Mouse (Mus musculus): Measurements from ENCODE around the gene Gm20696. TPM values are rescaled to one million over a fixed set of nuclear protein-coding genes. Genes with fewer than 3 reads are reported as not detected.
A peak's percentile ranks its signal among the peaks of the same experiment; 100 is the strongest.

Gm20696 gene
- polyA plus RNA-seq, 1 experiment from 2014 or later: 3.6 TPM

GRCm38 (mm10) chr6:99600168-99600793 is 66.3 kb downstream of the Gm20696 start:
- H3K36me3 ChIP-seq: no peaks in the 10 kb centered on the region
- H3K4me1 ChIP-seq (replicated peaks): peaks cover 14% of the 10 kb centered on the region
- H3K9me3 ChIP-seq: no peaks in the 10 kb centered on the region
- no peak overlapping the region for H3K9ac ChIP-seq (replicated peaks)
- no peaks in the 10 kb centered on the region for H3K27me3 ChIP-seq
- H3K4me2 ChIP-seq (replicated peaks): peak overlapping the region; percentile 44
- H3K4me3 ChIP-seq (replicated peaks): no peak overlapping the region
- no peak overlapping the region for H3K27ac ChIP-seq
- 30% methylated on average over 10 of the region's 10 CpGs for WGBS
- peak; percentile 83 for ATAC-seq

DNA sequence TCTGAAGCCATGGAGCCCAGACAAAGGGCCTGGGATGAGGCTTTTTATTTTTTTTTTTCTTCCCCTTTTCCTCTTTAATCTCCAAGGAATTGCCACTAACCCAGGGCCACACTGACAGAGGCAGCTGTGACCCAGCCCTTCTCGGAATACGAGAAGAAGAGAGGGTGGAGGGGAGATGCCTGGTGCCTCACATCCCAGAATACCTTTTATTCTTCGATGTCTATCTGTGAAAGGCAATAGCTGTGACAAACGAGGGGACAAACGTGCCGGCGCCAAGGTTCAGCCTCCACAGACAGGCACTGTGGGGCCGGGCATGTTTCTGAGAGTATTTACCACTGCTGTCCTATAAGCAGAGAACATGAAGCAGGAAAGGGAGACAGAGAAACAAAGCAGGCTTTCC is 66.9 kb downstream of the Gm20696 start:
- Histone ChIP-seq H3K4me1 (replicated peaks) (peaks cover 14% of the 10 kb centered on the region), H3K4me2 (replicated peaks) (peak overlapping the region; percentile 44), H3K4me3 (replicated peaks) (no peak overlapping the region), H3K9me3 (no peaks in the 10 kb centered on the region), H3K27ac (peak overlapping the region; percentile 58), H3K9ac (replicated peaks) (peak overlapping the region; percentile 48; the same call in 1 of the 2 replicates), H3K36me3 (no peaks in the 10 kb centered on the region), H3K27me3 (no peaks in the 10 kb centered on the region)
- WGBS: 7% methylated on average over 8 of the region's 8 CpGs
- ATAC-seq: peak; percentile 49; the same call in 1 of the 2 replicates

- Histone ChIP-seq H3K36me3 (no peaks in the 10 kb centered on the region), H3K9me3 (no peaks in the 10 kb centered on the region), H3K27me3 (no peaks in the 10 kb centered on the region), H3K9ac (replicated peaks) (peak overlapping the region; percentile 48; the same call in 1 of the 2 replicates), H3K4me3 (replicated peaks) (no peak overlapping the region), H3K4me1 (replicated peaks) (peaks cover 14% of the 10 kb centered on the region), H3K4me2 (replicated peaks) (peak overlapping the region; percentile 44), H3K27ac (peak overlapping the region; percentile 58)
- WGBS: 21% methylated on average over 5 of the region's 5 CpGs
- peak; percentile 65 for ATAC-seq
These were observed 67.4 kb downstream of the Gm20696 start for GRCm38 (mm10) chr6:99599229-99599628.

- Histone ChIP-seq H3K9me3 (no peaks in the 10 kb centered on the region), H3K36me3 (no peaks in the 10 kb centered on the region), H3K27me3 (no peaks in the 10 kb centered on the region), H3K9ac (replicated peaks) (no peak overlapping the region), H3K4me3 (replicated peaks) (no peak overlapping the region), H3K4me1 (replicated peaks) (no peaks in the 10 kb centered on the region), H3K4me2 (replicated peaks) (no peak overlapping the region), H3K27ac (no peak overlapping the region)
- WGBS: 66% methylated on average over 6 of the region's 6 CpGs
- no peak for ATAC-seq
These were observed 89.6 kb downstream of the Gm20696 start for GRCm38 (mm10) chr6:99577040-99577439.

DNA sequence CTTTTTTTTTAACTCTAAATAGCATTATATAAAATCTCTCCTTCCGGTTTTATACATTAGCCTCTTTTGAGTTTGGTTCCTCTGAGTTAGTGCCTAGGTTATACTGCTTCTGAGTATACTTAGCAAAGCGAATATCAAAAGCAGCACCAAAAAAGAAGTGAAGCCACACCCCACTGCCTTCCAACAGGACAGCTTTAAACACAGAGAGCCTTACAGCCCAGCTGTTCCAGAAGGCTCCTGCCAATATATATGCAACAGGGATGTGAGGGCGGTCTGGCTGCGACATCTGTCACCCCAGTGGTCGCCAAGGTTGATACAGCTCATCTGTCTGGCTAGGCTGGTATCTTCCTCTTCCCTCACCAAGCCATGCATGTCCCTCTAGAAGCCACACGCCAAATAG is 91.0 kb downstream of the Gm20696 start:
- Histone ChIP-seq H3K4me1 (replicated peaks) (no peaks in the 10 kb centered on the region), H3K36me3 (no peaks in the 10 kb centered on the region), H3K9me3 (no peaks in the 10 kb centered on the region), H3K27me3 (no peaks in the 10 kb centered on the region), H3K4me3 (replicated peaks) (no peak overlapping the region), H3K4me2 (replicated peaks) (no peak overlapping the region), H3K9ac (replicated peaks) (no peak overlapping the region), H3K27ac (no peak overlapping the region)
- ATAC-seq: no peak
- WGBS: 93% methylated on average over 6 of the region's 6 CpGs

- no peak overlapping the region for H3K9ac ChIP-seq (replicated peaks)
- 91% methylated on average over 2 of the region's 2 CpGs for WGBS
- H3K4me2 ChIP-seq (replicated peaks): no peak overlapping the region
- H3K27ac ChIP-seq: no peak overlapping the region
- ATAC-seq: no peak
- H3K36me3 ChIP-seq: no peaks in the 10 kb centered on the region
- H3K27me3 ChIP-seq: no peaks in the 10 kb centered on the region
- H3K4me3 ChIP-seq (replicated peaks): no peak overlapping the region
- no peaks in the 10 kb centered on the region for H3K9me3 ChIP-seq
- no peaks in the 10 kb centered on the region for H3K4me1 ChIP-seq (replicated peaks)
These were observed 93.3 kb downstream of the Gm20696 start for GRCm38 (mm10) chr6:99573343-99573742.

DNA sequence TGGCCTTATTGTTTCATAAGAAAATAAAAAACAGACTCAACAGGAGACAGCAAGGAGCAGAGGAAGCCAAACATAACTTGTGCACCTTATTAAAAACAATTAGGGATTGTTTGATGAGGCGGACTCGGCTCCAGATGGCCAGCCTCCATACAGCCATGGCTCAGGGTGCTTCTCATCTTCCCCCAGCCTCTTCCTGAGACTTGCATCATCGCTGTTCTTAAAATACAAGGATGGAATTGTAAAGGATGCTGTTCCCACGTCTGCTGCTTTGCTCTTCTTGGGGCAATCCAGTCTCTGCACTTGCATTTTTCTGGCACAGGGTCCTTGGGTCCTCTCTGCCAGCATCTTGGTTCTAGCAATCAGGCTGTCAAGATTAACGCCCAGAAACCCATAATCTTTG is 94.5 kb downstream of the Gm20696 start:
- H3K4me3 ChIP-seq (replicated peaks): no peak overlapping the region
- H3K27ac ChIP-seq: no peak overlapping the region
- no peaks in the 10 kb centered on the region for H3K4me1 ChIP-seq (replicated peaks)
- H3K27me3 ChIP-seq: no peaks in the 10 kb centered on the region
- no peak overlapping the region for H3K4me2 ChIP-seq (replicated peaks)
- H3K9me3 ChIP-seq: no peaks in the 10 kb centered on the region
- 81% methylated on average over 5 of the region's 5 CpGs for WGBS
- ATAC-seq: no peak
- no peaks in the 10 kb centered on the region for H3K36me3 ChIP-seq
- H3K9ac ChIP-seq (replicated peaks): no peak overlapping the region

DNA sequence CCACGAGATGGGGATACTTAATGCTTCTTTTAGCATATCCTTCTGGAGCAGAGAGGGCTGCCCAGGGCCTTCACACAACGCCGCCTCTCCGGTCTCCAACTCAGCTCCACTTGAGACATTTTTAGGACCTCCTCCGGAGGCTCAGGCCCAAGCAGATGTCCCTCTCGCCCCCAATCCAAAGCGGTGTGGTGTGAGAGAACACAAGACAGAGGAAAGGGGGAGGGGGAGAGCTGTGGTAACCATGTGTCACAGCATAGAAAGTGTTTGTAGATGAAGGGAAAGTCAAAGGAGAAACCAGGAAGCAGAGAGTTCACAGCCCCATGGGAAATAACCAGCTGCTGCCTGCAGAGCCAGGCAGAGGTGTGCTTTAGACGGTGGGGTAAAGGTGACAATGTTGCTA is 99.7 kb downstream of the Gm20696 start:
- Histone ChIP-seq H3K27ac (no peak overlapping the region), H3K4me3 (replicated peaks) (no peak overlapping the region), H3K4me1 (replicated peaks) (no peaks in the 10 kb centered on the region), H3K9me3 (no peaks in the 10 kb centered on the region), H3K27me3 (no peaks in the 10 kb centered on the region), H3K9ac (replicated peaks) (no peak overlapping the region), H3K36me3 (no peaks in the 10 kb centered on the region), H3K4me2 (replicated peaks) (no peak overlapping the region)
- ATAC-seq: no peak
- WGBS: 73% methylated on average over 8 of the region's 8 CpGs

- H3K4me3 ChIP-seq (replicated peaks): no peak overlapping the region
- H3K4me1 ChIP-seq (replicated peaks): no peaks in the 10 kb centered on the region
- H3K27me3 ChIP-seq: no peaks in the 10 kb centered on the region
- ATAC-seq: no peak
- no peak overlapping the region for H3K27ac ChIP-seq
- H3K9ac ChIP-seq (replicated peaks): no peak overlapping the region
- no peaks in the 10 kb centered on the region for H3K36me3 ChIP-seq
- H3K4me2 ChIP-seq (replicated peaks): no peak overlapping the region
- 80% methylated on average over 3 of the region's 3 CpGs for WGBS
- H3K9me3 ChIP-seq: no peaks in the 10 kb centered on the region
These were observed 101.8 kb downstream of the Gm20696 start for GRCm38 (mm10) chr6:99564766-99565165.

DNA sequence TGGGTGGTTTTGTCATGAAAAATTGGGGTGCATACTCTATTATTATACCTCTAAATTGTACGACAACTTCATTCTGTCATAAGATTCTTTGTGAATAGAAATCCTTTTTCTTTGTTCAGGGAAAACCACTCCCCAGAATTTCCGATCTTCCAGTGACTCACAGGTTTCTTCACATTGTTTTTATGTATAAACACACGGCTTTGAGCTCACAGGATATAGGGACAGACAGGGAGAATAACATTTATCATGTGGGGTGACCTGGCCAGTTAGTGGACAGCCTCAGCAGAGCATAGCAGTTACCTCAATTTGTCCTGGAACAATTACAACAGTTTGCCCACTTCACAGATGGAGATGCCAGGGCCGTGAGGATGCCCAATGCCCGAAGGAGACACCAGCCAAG is 109.6 kb downstream of the Gm20696 start:
- H3K36me3 ChIP-seq: no peaks in the 10 kb centered on the region
- no peak for ATAC-seq
- H3K9me3 ChIP-seq: no peaks in the 10 kb centered on the region
- WGBS: 84% methylated on average over 5 of the region's 5 CpGs
- no peaks in the 10 kb centered on the region for H3K27me3 ChIP-seq
- H3K4me2 ChIP-seq (replicated peaks): no peak overlapping the region
- no peaks in the 10 kb centered on the region for H3K4me1 ChIP-seq (replicated peaks)
- no peak overlapping the region for H3K9ac ChIP-seq (replicated peaks)
- no peak overlapping the region for H3K4me3 ChIP-seq (replicated peaks)
- H3K27ac ChIP-seq: no peak overlapping the region

DNA sequence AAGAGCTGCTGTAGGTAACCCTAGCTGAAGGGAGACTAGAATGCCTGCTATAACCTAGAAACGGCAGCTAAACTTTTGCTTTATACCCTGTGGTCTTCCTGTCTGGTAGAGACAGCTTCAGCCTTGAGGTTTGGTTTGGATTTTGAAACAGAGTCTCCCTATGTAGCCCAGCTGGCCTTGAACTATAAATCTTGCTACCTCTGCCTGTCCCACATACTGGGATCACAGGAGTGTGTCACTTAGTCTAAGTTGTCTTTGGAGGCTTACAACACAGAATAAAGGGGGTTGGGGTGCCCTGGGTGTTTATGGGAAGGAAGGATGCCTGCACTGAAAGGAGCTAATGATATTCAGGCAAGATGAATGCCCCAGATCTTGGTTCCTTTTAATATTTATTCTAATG is 113.8 kb downstream of the Gm20696 start:
- no peak for ATAC-seq
- H3K4me2 ChIP-seq (replicated peaks): no peak overlapping the region
- WGBS: 88% methylated on average over 1 of the region's 1 CpGs
- H3K27me3 ChIP-seq: no peaks in the 10 kb centered on the region
- H3K4me1 ChIP-seq (replicated peaks): no peaks in the 10 kb centered on the region
- H3K9ac ChIP-seq (replicated peaks): no peak overlapping the region
- H3K27ac ChIP-seq: no peak overlapping the region
- H3K4me3 ChIP-seq (replicated peaks): no peak overlapping the region
- H3K36me3 ChIP-seq: 0 out of 2 replicates have a peak, but pooled peaks cover 5% of the 10 kb centered on the region
- 0 out of 2 replicates have a peak, but pooled peaks cover 5% of the 10 kb centered on the region for H3K9me3 ChIP-seq

- Histone ChIP-seq H3K4me1 (replicated peaks) (no peaks in the 10 kb centered on the region), H3K9ac (replicated peaks) (no peak overlapping the region), H3K27me3 (no peaks in the 10 kb centered on the region), H3K9me3 (0 out of 2 replicates have a peak, but pooled peaks cover 5% of the 10 kb centered on the region), H3K27ac (no peak overlapping the region), H3K4me2 (replicated peaks) (no peak overlapping the region), H3K4me3 (replicated peaks) (no peak overlapping the region), H3K36me3 (0 out of 2 replicates have a peak, but pooled peaks cover 5% of the 10 kb centered on the region)
- WGBS: 94% methylated on average over 2 of the region's 2 CpGs
- no peak for ATAC-seq
These were observed 120.2 kb downstream of the Gm20696 start for GRCm38 (mm10) chr6:99546416-99546815.

DNA sequence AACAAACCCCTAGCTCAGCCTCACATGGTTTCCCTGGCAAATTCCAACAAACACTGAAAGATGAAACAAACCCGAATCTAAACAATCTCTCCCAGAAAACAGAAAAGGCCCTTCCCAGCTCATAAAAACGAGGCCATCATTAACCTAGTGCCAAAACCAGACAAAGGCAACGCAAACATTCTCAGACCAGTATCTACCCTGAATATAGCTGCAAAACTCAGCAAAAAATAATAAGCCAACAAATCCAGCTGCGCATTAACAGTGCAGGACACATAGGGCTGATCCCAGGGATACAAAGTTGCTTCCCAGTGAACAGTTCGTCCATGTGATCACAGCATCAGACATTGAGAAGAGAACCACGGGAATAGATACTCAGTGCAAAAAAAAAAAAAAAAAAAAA is 121.2 kb downstream of the Gm20696 start:
- WGBS: 79% methylated on average over 6 of the region's 6 CpGs
- H3K9ac ChIP-seq (replicated peaks): no peak overlapping the region
- H3K4me1 ChIP-seq (replicated peaks): no peaks in the 10 kb centered on the region
- H3K4me2 ChIP-seq (replicated peaks): no peak overlapping the region
- ATAC-seq: no peak
- H3K36me3 ChIP-seq: 0 out of 2 replicates have a peak, but pooled peaks cover 5% of the 10 kb centered on the region
- no peaks in the 10 kb centered on the region for H3K27me3 ChIP-seq
- no peak overlapping the region for H3K4me3 ChIP-seq (replicated peaks)
- no peak overlapping the region for H3K27ac ChIP-seq
- H3K9me3 ChIP-seq: 0 out of 2 replicates have a peak, but pooled peaks cover 5% of the 10 kb centered on the region
